16 mouse cellular contexts compared by ENCODE assay signal in genomic region chr2:14388162-14388561, GRCm38 (mm10). TPM values are rescaled to one million over a fixed set of nuclear protein-coding genes. Genes with fewer than 3 reads are reported as not detected.
DNase-seq lines count a peak whose midpoint lies in the region; ATAC-seq and TF ChIP-seq lines count a peak whose summit lies in the region.
"Had no signal": no experiment of that assay in that cellular context is flagged by ENCODE, and none has a peak within 500 bp of the region (broad histone marks: within the 10 kb centered on the region; RNA-seq: fewer than 3 reads in every experiment).

Slc39a12 (plus strand) TSS chr2:14388316.

- peak within 1 kb of the TSS; percentile 21; the same call in 1 of the 2 replicates for H3K4me2 ChIP-seq in midbrain, embryonic 14.5 days (ENCODE audit: low read length)
- H3K4me2 ChIP-seq: heart, embryonic 15.5 days; kidney, embryonic 15.5 days; limb, embryonic 12.5 days; liver, embryonic 15.5 days had no signal

- no peaks in the 10 kb centered on the region for H3K27me3 ChIP-seq in midbrain, embryonic 14.5 days (ENCODE audit: control insufficient read depth, insufficient read depth, low read length)
- H3K27me3 ChIP-seq: heart, embryonic 15.5 days; kidney, embryonic 15.5 days; limb, embryonic 12.5 days; liver, embryonic 15.5 days had no signal

- H3K27ac ChIP-seq in midbrain, embryonic 14.5 days (replicated peaks; ENCODE audit: low read depth, low read length) = no peak within 1 kb of the TSS
- H3K27ac ChIP-seq: heart, embryonic 15.5 days; kidney, embryonic 15.5 days; limb, embryonic 12.5 days; liver, embryonic 15.5 days had no signal

- H3K9me3 ChIP-seq in midbrain, embryonic 14.5 days (ENCODE audit: control insufficient read depth, low read length) = no peaks in the 10 kb centered on the region
- H3K9me3 ChIP-seq: heart, embryonic 15.5 days; kidney, embryonic 15.5 days; limb, embryonic 12.5 days; liver, embryonic 15.5 days had no signal

- WGBS in midbrain, embryonic 14.5 days = 15% methylated on average over 5 of the region's 5 CpGs

- no peaks in the 10 kb centered on the region for H3K36me3 ChIP-seq in midbrain, embryonic 14.5 days (ENCODE audit: control insufficient read depth, insufficient read depth, low read length)
- H3K36me3 ChIP-seq: heart, embryonic 15.5 days; kidney, embryonic 15.5 days; limb, embryonic 12.5 days; liver, embryonic 15.5 days had no signal

- ATAC-seq in midbrain, embryonic 14.5 days (ENCODE audit: low FRiP score, low TSS enrichment) = peak; percentile 66; the same call in 1 of the 2 replicates

- TF ChIP-seq POLR2A in brain, embryonic 14.5 days (IDR thresholded peaks at IDR 0.05; ENCODE audit: borderline replicate concordance, extremely low read depth, insufficient read depth, insufficient read length, poor library complexity, severe bottlenecking) = no peak

- H3K4me3 ChIP-seq in midbrain, embryonic 14.5 days (replicated peaks; ENCODE audit: low read depth, low read length) = no peak within 1 kb of the TSS
- H3K4me3 ChIP-seq: heart, embryonic 15.5 days; kidney, embryonic 15.5 days; limb, embryonic 12.5 days; liver, embryonic 15.5 days had no signal

- no peak for DNase-seq in layer of hippocampus, adult 18-20 months (ENCODE audit: low spot score in 2 of 2)
- no peak for DNase-seq in layer of hippocampus, adult 9-10 months (ENCODE audit: low spot score)
- peak; percentile 57 for DNase-seq in brain, embryonic 14.5 days (ENCODE audit: low read depth)
- no peak for DNase-seq in layer of hippocampus, postnatal 10 days (ENCODE audit: low spot score in 2 of 2)
- peak; percentile 58 for DNase-seq in midbrain, embryonic 14.5 days
- DNase-seq in lung, postnatal 36 days = no peak
- DNase-seq in kidney, postnatal 36 days = no peak
- DNase-seq: cerebellum, postnatal 10 days; lung, postnatal 14 days; thymus, adult 2 months had no signal

- TF ChIP-seq CTCF in brain, embryonic 14.5 days (IDR thresholded peaks at IDR 0.05; ENCODE audit: borderline replicate concordance, extremely low read depth, insufficient read depth, insufficient read length) = no peak

- no peak within 1 kb of the TSS for H3K9ac ChIP-seq in midbrain, embryonic 14.5 days (replicated peaks; ENCODE audit: low read length)
- H3K9ac ChIP-seq: heart, embryonic 15.5 days; kidney, embryonic 15.5 days; limb, embryonic 12.5 days; liver, embryonic 15.5 days had no signal

- peaks cover 3% of the 10 kb centered on the region; the same call in 1 of the 2 replicates for H3K4me1 ChIP-seq in midbrain, embryonic 14.5 days (ENCODE audit: control insufficient read depth, insufficient read depth, low read length)
- H3K4me1 ChIP-seq: heart, embryonic 15.5 days; kidney, embryonic 15.5 days; limb, embryonic 12.5 days; liver, embryonic 15.5 days had no signal

RNA-seq across cellular contexts. Expression of gene Slc39a12, which starts in this region (rescaled TPM):
- total RNA-seq in layer of hippocampus, adult 18-20 months (2021) = 10 to 100 TPM; 33.7 to 37.2 TPM
- polyA plus RNA-seq in brain, embryonic 14.5 days (2012; rRNA removed) = 2.1 and 3.2 TPM in 2 replicates
- total RNA-seq in layer of hippocampus, postnatal 10 days (2021) = 10 to 100 TPM; 28.1 to 31.1 TPM
- polyA plus RNA-seq in midbrain, embryonic 14.5 days (2014; fragmentation: Nextera tagmentation; extraction: Ambion mirVana) = 2.8 and 3.1 TPM in 2 replicates
- total RNA-seq: neutrophil, adult 5-6 weeks had no signal
- polyA plus RNA-seq: heart, embryonic 15.5 days; intestine, embryonic 14.5 days; kidney, embryonic 15.5 days; limb, embryonic 12.5 days had no signal

Comparison
In these comparisons a context has a peak if more than half of its experiments do, and no peak if none do; other contexts are left out.
1. DNase-seq: peak in brain, embryonic 14.5 days (single experiment) and midbrain, embryonic 14.5 days (single experiment); none in layer of hippocampus, adult 18-20 months (0 of 2), layer of hippocampus, adult 9-10 months (single experiment), layer of hippocampus, postnatal 10 days (0 of 2), lung, postnatal 36 days (single experiment) and kidney, postnatal 36 days (0 of 2).